Mouse (Mus musculus): ENCODE results near the gene Adipoq.

GRCm38 (mm10) chr16:23103841-23104240, 42.5 kb upstream of the Adipoq start:
- TF ChIP-seq CTCF (conservative IDR thresholded peaks at IDR 0.05 in 1 of 2, IDR thresholded peaks at IDR 0.05 in 1 of 2; ENCODE audit: low read depth in 2 of 2, low read length in 2 of 2) (no peak), ZNF384 (IDR thresholded peaks at IDR 0.05; ENCODE audit: low read depth, low read length) (no peak), SIN3A (IDR thresholded peaks at IDR 0.05; ENCODE audit: low read length) (no peak), HCFC1 (IDR thresholded peaks at IDR 0.05; ENCODE audit: low read depth, low read length) (no peak), ETS1 (conservative IDR thresholded peaks at IDR 0.05; ENCODE audit: low read depth, low read length) (no peak), CHD2 (IDR thresholded peaks at IDR 0.05; ENCODE audit: low read length) (no peak), POLR2A (IDR thresholded peaks at IDR 0.05; ENCODE audit: low read depth, low read length) (no peak; the same call in 1 of the 2 replicates), GABPA (IDR thresholded peaks at IDR 0.05; ENCODE audit: insufficient replicate concordance, low read depth, low read length) (no peak), TCF12 (IDR thresholded peaks at IDR 0.05; ENCODE audit: low read depth, low read length) (0 out of 2 replicates have a peak, but pooled peaks have one; percentile 30), JUN (IDR thresholded peaks at IDR 0.05; ENCODE audit: insufficient read depth, low read depth, low read length) (no peak), MAFK (IDR thresholded peaks at IDR 0.05; ENCODE audit: insufficient replicate concordance, low read length) (no peak), UBTF (IDR thresholded peaks at IDR 0.05; ENCODE audit: low read depth, low read length) (no peak)
